Mouse (Mus musculus): ENCODE results near the gene Glrp1.

DNA sequence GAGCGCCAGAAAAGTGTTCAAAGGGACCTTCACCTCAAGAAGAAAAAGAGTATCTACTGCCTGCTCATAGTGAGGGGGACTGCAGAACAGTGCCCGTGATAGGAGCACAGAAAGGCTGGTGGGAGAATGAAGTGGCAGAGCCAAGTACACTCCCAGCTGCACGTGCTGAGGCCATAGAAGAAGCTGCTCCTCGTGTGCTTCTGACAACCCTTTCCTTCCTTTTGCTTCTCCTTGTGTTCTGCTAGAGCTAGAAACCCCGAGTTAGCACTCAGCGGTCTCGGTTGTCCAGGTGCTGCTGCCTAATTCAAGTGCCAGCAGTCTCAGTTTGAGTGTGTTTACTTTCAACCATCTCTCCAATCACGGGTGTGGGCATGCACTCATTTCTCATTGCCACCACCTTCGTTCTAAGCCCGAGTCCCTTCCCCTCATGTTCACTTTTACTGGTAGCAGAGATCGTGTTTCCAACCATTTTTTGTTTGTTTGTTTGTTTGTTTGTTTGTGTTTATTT lies 10.6 kb downstream of the Glrp1 start:
- TF ChIP-seq POLR2A (IDR thresholded peaks at IDR 0.05; ENCODE audit: insufficient read length, low read depth): no peak
- TF ChIP-seq MAX (IDR thresholded peaks at IDR 0.05; ENCODE audit: low read depth): no peak
- TF ChIP-seq REST (IDR thresholded peaks at IDR 0.05; ENCODE audit: insufficient read depth, insufficient read length): no peak
- TF ChIP-seq MYOG (IDR thresholded peaks at IDR 0.05; ENCODE audit: control insufficient read depth in 1 of 3, insufficient read depth in 1 of 3, insufficient read length in 2 of 3, low read depth in 2 of 3): no peak
- no peak for TF ChIP-seq MYOD1 (IDR thresholded peaks at IDR 0.05; ENCODE audit: control insufficient read depth in 1 of 3, insufficient read length in 2 of 3, low read depth in 2 of 3)
- no peak for TF ChIP-seq TCF12 (IDR thresholded peaks at IDR 0.05; ENCODE audit: insufficient read depth, poor library complexity, severe bottlenecking)
- TF ChIP-seq SRF (IDR thresholded peaks at IDR 0.05; ENCODE audit: control insufficient read depth, insufficient read length, low read depth): no peak
- no peak for TF ChIP-seq E2F4 (IDR thresholded peaks at IDR 0.05; ENCODE audit: insufficient read depth)
- TF ChIP-seq USF1 (IDR thresholded peaks at IDR 0.05; ENCODE audit: low read depth): no peak
